Mouse (Mus musculus): ENCODE results near the gene Ctxn1. TPM values are rescaled to one million over a fixed set of nuclear protein-coding genes. Genes with fewer than 3 reads are reported as not detected.
"Not testable (repeated sequence)": the region's sequence is repeated elsewhere in the genome, so short reads cannot be mapped to it uniquely, and the experiment has no call there.

Gene Ctxn1
- total RNA-seq (2021): 100 to 1,000 TPM; 590 to 595 TPM
- long read RNA-seq, experiment 1, transcript Ctxn1-201 (2 exons, 1,212 nt): major isoform, 274 of 295 reads
- long read RNA-seq, experiment 1, partial matches to known transcripts: 0 of 295 reads
- long read RNA-seq, experiment 1, other reads (novel, unspliced or antisense): 21 of 295 reads
- long read RNA-seq, experiment 2, transcript Ctxn1-201 (2 exons, 1,212 nt): major isoform, 228 of 242 reads
- long read RNA-seq, experiment 2, partial matches to known transcripts: 0 of 242 reads
- long read RNA-seq, experiment 2, other reads (novel, unspliced or antisense): 14 of 242 reads

GRCm38 (mm10) chr8:4259125-4259804, at the start of gene Ctxn1:
Gene Ctxn1, minus strand, starts transcription at chr8:4259274.
- intact Hi-C loops (cut with DNase I): loop anchor here (2.0 kb wide), 1 partner anchor 20 kb away; the partner anchor contains the start of genes Gm49320 and Map2k7
- DNase-seq (ENCODE audit: low spot score in 2 of 2): peak; percentile 90 to 93

- intact Hi-C loops (cut with DNase I): no loop called here
Measured at GRCm38 (mm10) chr8:4305838-4306237, 46.8 kb upstream of the Ctxn1 start.

GRCm38 (mm10) chr8:4304124-4304547, 45.1 kb upstream of the Ctxn1 start:
- DNase-seq (ENCODE audit: low spot score in 2 of 2): no peak
- intact Hi-C loops (cut with DNase I): no loop called here

More at GRCm38 (mm10) chr8:4305838-4306237, 46.8 kb upstream of the Ctxn1 start:
- DNase-seq (ENCODE audit: low spot score in 2 of 2): no peak

- intact Hi-C loops (cut with DNase I): no loop called here
- no peak for DNase-seq (ENCODE audit: low spot score in 2 of 2)
Measured at GRCm38 (mm10) chr8:4297822-4298221, 38.7 kb upstream of the Ctxn1 start.

GRCm38 (mm10) chr8:4292738-4293137, 33.7 kb upstream of the Ctxn1 start:
- DNase-seq (ENCODE audit: low spot score in 2 of 2): no peak
- intact Hi-C loops (cut with DNase I): no loop called here

- intact Hi-C loops (cut with DNase I): loop anchor here (5.0 kb wide), 1 partner anchor 46 kb away; no protein-coding TSS in a partner anchor
- DNase-seq (ENCODE audit: low spot score in 2 of 2): no peak
Measured at GRCm38 (mm10) chr8:4276111-4276465, 17.0 kb upstream of the Ctxn1 start.

GRCm38 (mm10) chr8:4275275-4276110, 16.4 kb upstream of the Ctxn1 start, which contains the start of gene Timm44:
Gene Timm44, minus strand, starts transcription at chr8:4275913.
- DNase-seq (ENCODE audit: low spot score in 2 of 2): peak; percentile 97 to 98
- intact Hi-C loops (cut with DNase I): loop anchor here (5.0 kb wide), 1 partner anchor 47 kb away; no protein-coding TSS in a partner anchor

GRCm38 (mm10) chr8:4269609-4270008, 10.5 kb upstream of the Ctxn1 start:
- intact Hi-C loops (cut with DNase I): no loop called here
- DNase-seq (ENCODE audit: low spot score in 2 of 2): no peak

GRCm38 (mm10) chr8:4267627-4268026, 8.6 kb upstream of the Ctxn1 start:
- DNase-seq (ENCODE audit: low spot score in 2 of 2): no peak
- intact Hi-C loops (cut with DNase I): no loop called here

- intact Hi-C loops (cut with DNase I): no loop called here
- DNase-seq (ENCODE audit: low spot score in 2 of 2): no peak
Measured at GRCm38 (mm10) chr8:4265160-4265914, 6.3 kb upstream of the Ctxn1 start.

GRCm38 (mm10) chr8:4263105-4263791, 4.2 kb upstream of the Ctxn1 start:
- intact Hi-C loops (cut with DNase I): no loop called here
- peak in 1 of 2 experiments; percentile 66 for DNase-seq (ENCODE audit: low spot score in 2 of 2)

GRCm38 (mm10) chr8:4259805-4260170, 714 bp upstream of the Ctxn1 start:
- intact Hi-C loops (cut with DNase I): loop anchor here (2.0 kb wide), 1 partner anchor 21 kb away; the partner anchor contains the start of genes Gm49320 and Map2k7
- no peak for DNase-seq (ENCODE audit: low spot score in 2 of 2)

GRCm38 (mm10) chr8:4258678-4259077, 396 bp downstream of the Ctxn1 start:
- intact Hi-C loops (cut with DNase I): loop anchor here (2.0 kb wide), 1 partner anchor 20 kb away; the partner anchor contains the start of genes Gm49320 and Map2k7
- DNase-seq (ENCODE audit: low spot score in 2 of 2): peak; percentile 56 to 58

- peak; percentile 86 to 88 for DNase-seq (ENCODE audit: low spot score in 2 of 2)
- intact Hi-C loops (cut with DNase I): loop anchor here (2.0 kb wide), 1 partner anchor 19 kb away; the partner anchor contains the start of genes Gm49320 and Map2k7
Measured at GRCm38 (mm10) chr8:4258233-4258632, 841 bp downstream of the Ctxn1 start.

- intact Hi-C loops (cut with DNase I): no loop called here
- no peak for DNase-seq (ENCODE audit: low spot score in 2 of 2)
Measured at GRCm38 (mm10) chr8:4257350-4257749, 1.7 kb downstream of the Ctxn1 start.

- DNase-seq (ENCODE audit: low spot score in 2 of 2): peak; percentile 87 to 95
- intact Hi-C loops (cut with DNase I): no loop called here
Measured at GRCm38 (mm10) chr8:4256911-4257310, 2.2 kb downstream of the Ctxn1 start.

GRCm38 (mm10) chr8:4255471-4255870, 3.6 kb downstream of the Ctxn1 start:
- intact Hi-C loops (cut with DNase I); DNase-seq (ENCODE audit: low spot score in 2 of 2): not testable (repeated sequence)

GRCm38 (mm10) chr8:4254001-4254400, 5.1 kb downstream of the Ctxn1 start:
- intact Hi-C loops (cut with DNase I): no loop called here
- DNase-seq (ENCODE audit: low spot score in 2 of 2): peak; percentile 74 to 89
